Mouse (Mus musculus) limb, embryonic 12.5 days (tissue): ENCODE data around the gene Ccl27a. TPM values are rescaled to one million over a fixed set of nuclear protein-coding genes. Genes with fewer than 3 reads are reported as not detected.

Source experiments
- ATAC-seq: fragments of 200-750 bp; cut with Nextera tagmentation; 2 replicates; pipeline ENCODE4 v1.8.0; 2017; ENCODE audit warnings: low read depth, moderate TSS enrichment; ENCODE audit not compliant: insufficient number of reproducible peaks, insufficient read depth, low FRiP score, low TSS enrichment
- H3K27ac ChIP-seq: fragments of 300-500 bp; sonication (generic); 2 replicates; pipeline ENCODE4 v1.5.1; 2016; ENCODE audit warnings: mild to moderate bottlenecking, moderate library complexity
- H3K27me3 ChIP-seq: fragments of 300-500 bp; sonication (generic); 2 replicates; pipeline ENCODE4 v1.6.1; 2016; ENCODE audit warnings: mild to moderate bottlenecking, moderate library complexity
- H3K36me3 ChIP-seq: fragments of 300-500 bp; sonication (generic); 2 replicates; pipeline ENCODE4 v1.6.1; 2016; ENCODE audit warnings: mild to moderate bottlenecking, moderate library complexity
- H3K4me1 ChIP-seq: fragments of 300-500 bp; sonication (generic); replicated peaks from 2 replicates; pipeline ENCODE4 v1.6.1; 2016
- H3K4me2 ChIP-seq: fragments of 300-500 bp; sonication (generic); 2 replicates; pipeline ENCODE4 v1.6.1; 2016; ENCODE audit warnings: mild to moderate bottlenecking, moderate library complexity
- H3K4me3 ChIP-seq: fragments of 300-500 bp; sonication (generic); replicated peaks from 2 replicates; pipeline ENCODE4 v1.5.1; 2016; ENCODE audit warnings: mild to moderate bottlenecking
- H3K9ac ChIP-seq: fragments of 300-500 bp; sonication (generic); replicated peaks from 2 replicates; pipeline ENCODE4 v1.6.1; 2016; ENCODE audit warnings: mild to moderate bottlenecking, moderate library complexity
- H3K9me3 ChIP-seq: fragments of 300-500 bp; sonication (generic); 2 replicates; pipeline ENCODE4 v1.6.1; 2016; ENCODE audit warnings: mild to moderate bottlenecking, moderate library complexity
- WGBS: fragments of 180-500 bp; shearing (Covaris S2); methylation state at CpG from one replicate; pipeline ENCODE4 v1.1.7; 2016; 5-methylcytosine and 5-hydroxymethylcytosine counted together
- polyA plus RNA-seq: library from polyadenylated mRNA; unstranded; fragments of >200 nt; fragmentation: Nextera tagmentation; extraction: Ambion mirVana; gene quantifications from 2 replicates; pipeline ENCODE4 v1.2.1, GENCODE M21; 2016

Gene Ccl27a
- polyA plus RNA-seq, 1 experiment from 2014 or later = 55.4 TPM

GRCm38 (mm10) chr4:41754797-41755337 is 19.2 kb downstream of the Ccl27a start, which contains the start of gene Galt:
TSS of gene Galt (plus strand) at chr4:41755228.
- H3K9ac ChIP-seq = peak within 1 kb of the TSS; percentile 65
- peaks cover 16% of the 10 kb centered on the region for H3K4me1 ChIP-seq
- H3K4me2 ChIP-seq = peak within 1 kb of the TSS; percentile 86
- peak within 1 kb of the TSS; percentile 70 for H3K4me3 ChIP-seq
- peak; percentile 13; the same call in 1 of the 2 replicates for ATAC-seq
- WGBS = 12% methylated on average over 14 of the region's 14 CpGs
- peaks cover 26% of the 10 kb centered on the region for H3K36me3 ChIP-seq
- H3K27me3 ChIP-seq = no peaks in the 10 kb centered on the region
- H3K9me3 ChIP-seq = no peaks in the 10 kb centered on the region
- peak within 1 kb of the TSS; percentile 89 for H3K27ac ChIP-seq

GRCm38 (mm10) chr4:41745021-41745420 is 29.0 kb downstream of the Ccl27a start:
- Histone ChIP-seq H3K9me3 (peaks cover 17% of the 10 kb centered on the region), H3K36me3 (no peaks in the 10 kb centered on the region), H3K9ac (no peak overlapping the region), H3K27me3 (0 out of 2 replicates have a peak, but pooled peaks cover 3% of the 10 kb centered on the region), H3K27ac (no peak overlapping the region), H3K4me2 (no peak overlapping the region), H3K4me3 (no peak overlapping the region), H3K4me1 (peaks cover 9% of the 10 kb centered on the region)
- WGBS = 74% methylated on average over 1 of the region's 1 CpGs
- no peak for ATAC-seq

DNA sequence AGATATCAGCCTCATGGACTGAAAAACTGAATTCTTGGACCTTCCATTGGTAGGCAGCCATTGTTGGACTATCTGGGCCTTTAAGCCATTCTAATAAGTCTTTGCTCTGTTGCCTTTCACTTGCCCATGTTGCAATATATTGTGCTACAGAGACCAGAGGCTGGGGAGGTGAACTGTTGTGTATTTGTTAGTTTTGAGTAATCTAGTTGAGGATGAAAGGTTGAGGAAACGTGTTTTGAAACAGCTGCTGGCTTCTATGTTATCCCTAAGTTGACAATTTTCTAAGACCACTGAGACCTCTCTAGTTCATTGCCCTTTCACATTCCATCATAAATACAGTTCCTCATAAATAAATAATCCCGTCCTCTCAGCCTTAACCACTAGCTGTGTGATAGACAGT is 29.9 kb downstream of the Ccl27a start:
- 67% methylated on average over 2 of the region's 2 CpGs for WGBS
- Histone ChIP-seq H3K9me3 (peaks cover 17% of the 10 kb centered on the region), H3K27me3 (0 out of 2 replicates have a peak, but pooled peaks cover 2% of the 10 kb centered on the region), H3K4me2 (no peak overlapping the region), H3K4me1 (peaks cover 15% of the 10 kb centered on the region), H3K27ac (no peak overlapping the region), H3K9ac (no peak overlapping the region), H3K4me3 (no peak overlapping the region), H3K36me3 (peaks cover 4% of the 10 kb centered on the region)
- no peak for ATAC-seq

GRCm38 (mm10) chr4:41741158-41741560 is 32.9 kb downstream of the Ccl27a start:
- Histone ChIP-seq H3K27ac (peak overlapping the region; percentile 83), H3K9ac (peak overlapping the region; percentile 69), H3K4me1 (peaks cover 15% of the 10 kb centered on the region), H3K4me2 (peak overlapping the region; percentile 94), H3K4me3 (peak overlapping the region; percentile 74), H3K36me3 (peaks cover 15% of the 10 kb centered on the region), H3K9me3 (peaks cover 4% of the 10 kb centered on the region), H3K27me3 (no peaks in the 10 kb centered on the region)
- peak; percentile 91 for ATAC-seq
- 0% methylated on average over 27 of the region's 27 CpGs for WGBS

DNA sequence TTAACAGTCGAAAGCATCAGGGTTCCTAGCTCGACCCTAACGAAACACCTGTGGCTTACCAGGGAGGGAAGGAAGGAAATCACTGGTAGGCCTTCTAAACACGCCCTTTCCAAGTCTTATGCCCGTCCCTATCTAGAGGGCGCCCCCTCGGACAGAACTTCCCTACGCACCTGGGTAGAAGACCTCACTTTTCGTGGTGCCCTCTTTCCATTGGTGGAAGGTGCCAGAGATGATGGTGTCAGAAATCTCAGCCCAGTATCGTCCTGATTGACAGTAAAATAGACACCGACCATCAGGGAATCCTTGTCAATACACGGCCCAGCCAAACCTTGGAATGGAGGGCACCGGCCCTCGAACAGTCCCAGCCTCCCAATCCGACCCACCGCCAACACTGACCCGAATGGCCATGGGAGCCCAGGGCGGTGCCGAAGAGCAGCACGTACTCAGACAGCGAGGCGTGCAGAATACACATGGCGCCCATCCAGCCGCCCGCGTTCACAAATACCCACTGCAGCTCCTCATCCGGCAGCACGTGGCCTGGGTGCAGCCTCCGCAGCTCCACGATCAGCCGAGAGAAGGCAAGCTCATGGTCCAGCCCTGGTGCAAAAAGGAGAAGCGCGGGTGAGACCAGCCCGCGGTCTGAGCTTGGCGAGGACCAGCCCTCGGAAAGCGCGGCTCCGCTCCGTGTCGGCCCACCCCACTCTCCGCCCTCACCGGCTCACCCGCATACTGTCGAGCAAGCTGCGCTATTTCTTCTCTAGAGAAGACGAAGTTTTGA is 33.5 kb downstream of the Ccl27a start:
- Histone ChIP-seq H3K27me3 (no peaks in the 10 kb centered on the region), H3K27ac (peak overlapping the region; percentile 83), H3K9ac (peak overlapping the region; percentile 69), H3K4me1 (peaks cover 15% of the 10 kb centered on the region), H3K36me3 (peaks cover 15% of the 10 kb centered on the region), H3K4me3 (peak overlapping the region; percentile 74), H3K9me3 (no peaks in the 10 kb centered on the region), H3K4me2 (peak overlapping the region; percentile 94)
- peak; percentile 74 for ATAC-seq
- 1% methylated on average over 48 of the region's 48 CpGs for WGBS

GRCm38 (mm10) chr4:41739260-41739659 is 34.8 kb downstream of the Ccl27a start:
- Histone ChIP-seq H3K4me2 (0 out of 2 replicates have a peak overlapping the region, but pooled peaks have one; percentile 94), H3K9ac (no peak overlapping the region), H3K4me3 (no peak overlapping the region), H3K27me3 (peaks cover 10% of the 10 kb centered on the region; the same call in 1 of the 2 replicates), H3K9me3 (no peaks in the 10 kb centered on the region), H3K4me1 (peaks cover 15% of the 10 kb centered on the region), H3K27ac (no peak overlapping the region), H3K36me3 (peaks cover 15% of the 10 kb centered on the region)
- ATAC-seq = no peak
- WGBS = 94% methylated on average over 13 of the region's 13 CpGs

- peaks cover 17% of the 10 kb centered on the region for H3K27me3 ChIP-seq
- peaks cover 15% of the 10 kb centered on the region for H3K4me1 ChIP-seq
- H3K9ac ChIP-seq = no peak overlapping the region
- H3K36me3 ChIP-seq = peaks cover 15% of the 10 kb centered on the region
- no peak overlapping the region for H3K27ac ChIP-seq
- ATAC-seq = no peak
- no peak overlapping the region for H3K4me3 ChIP-seq
- H3K9me3 ChIP-seq = no peaks in the 10 kb centered on the region
- WGBS = 49% methylated on average over 1 of the region's 1 CpGs
- no peak overlapping the region for H3K4me2 ChIP-seq
Observed at GRCm38 (mm10) chr4:41738256-41738603, 35.8 kb downstream of the Ccl27a start.

GRCm38 (mm10) chr4:41737602-41738255 is 36.3 kb downstream of the Ccl27a start:
- Histone ChIP-seq H3K4me1 (peaks cover 15% of the 10 kb centered on the region), H3K9me3 (no peaks in the 10 kb centered on the region), H3K36me3 (peaks cover 15% of the 10 kb centered on the region), H3K9ac (no peak overlapping the region), H3K4me2 (no peak overlapping the region), H3K27ac (no peak overlapping the region), H3K27me3 (peaks cover 22% of the 10 kb centered on the region), H3K4me3 (no peak overlapping the region)
- ATAC-seq = peak; percentile 5; the same call in 1 of the 2 replicates
- WGBS = 31% methylated on average over 8 of the region's 8 CpGs

- Histone ChIP-seq H3K4me3 (peak within 1 kb of the TSS; percentile 39), H3K27me3 (peaks cover 84% of the 10 kb centered on the region), H3K9ac (peak within 1 kb of the TSS; percentile 34; the same call in 1 of the 2 replicates), H3K36me3 (no peaks in the 10 kb centered on the region), H3K4me1 (peaks cover 10% of the 10 kb centered on the region), H3K27ac (no peak within 1 kb of the TSS), H3K4me2 (peak within 1 kb of the TSS; percentile 66), H3K9me3 (no peaks in the 10 kb centered on the region)
- WGBS = 2% methylated on average over 50 of the region's 50 CpGs
- 0 out of 2 replicates have a peak, but pooled peaks have one; percentile 34 for ATAC-seq
Observed at GRCm38 (mm10) chr4:41731052-41731765, 42.8 kb downstream of the Ccl27a start, which contains the start of gene Arid3c. TSS of gene Arid3c (minus strand) at chr4:41731142.

DNA sequence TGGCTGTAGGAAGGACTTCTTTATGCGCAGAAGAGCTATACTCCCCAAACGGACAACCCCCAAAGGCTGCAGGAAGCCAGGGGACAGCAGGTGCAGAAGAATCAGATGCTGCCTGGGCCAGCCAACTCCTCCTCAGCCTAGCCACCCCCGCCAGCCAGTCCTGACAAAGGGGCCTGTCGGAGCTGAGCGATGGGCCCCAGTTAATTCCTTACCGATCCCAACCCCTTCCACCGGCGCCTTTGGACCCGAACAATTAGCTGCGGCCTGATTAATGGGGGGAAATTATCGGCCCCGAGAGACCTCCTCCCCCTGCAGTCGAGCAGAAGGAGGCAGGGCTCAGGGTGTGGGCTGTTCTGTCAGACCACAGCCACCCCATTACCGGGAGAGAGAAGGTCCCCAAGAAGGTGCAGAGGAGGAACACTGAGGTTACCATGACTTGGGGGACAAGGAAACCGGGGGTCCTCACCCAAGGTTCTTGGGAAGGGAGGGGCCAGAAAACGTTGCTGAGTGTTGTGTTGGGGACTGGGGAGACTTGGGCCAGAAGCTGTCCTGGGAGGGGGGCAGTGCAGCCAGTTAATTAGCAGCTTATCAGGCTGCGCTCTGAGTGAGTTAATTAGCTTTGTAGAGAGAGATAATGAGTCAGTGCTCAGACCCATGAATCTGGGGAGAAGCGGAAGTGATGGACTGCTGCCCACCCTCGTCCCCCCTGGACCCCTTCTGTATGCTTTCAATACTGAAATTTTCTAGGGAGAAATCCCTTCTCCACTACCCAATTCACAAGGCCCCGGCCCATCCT is 47.0 kb downstream of the Ccl27a start:
- no peak overlapping the region for H3K4me2 ChIP-seq
- H3K4me3 ChIP-seq = no peak overlapping the region
- H3K36me3 ChIP-seq = no peaks in the 10 kb centered on the region
- ATAC-seq = no peak
- peaks cover 83% of the 10 kb centered on the region for H3K27me3 ChIP-seq
- WGBS = 15% methylated on average over 20 of the region's 20 CpGs
- no peak overlapping the region for H3K9ac ChIP-seq
- H3K9me3 ChIP-seq = no peaks in the 10 kb centered on the region
- H3K4me1 ChIP-seq = peaks cover 21% of the 10 kb centered on the region
- no peak overlapping the region for H3K27ac ChIP-seq
